Mouse (Mus musculus) lung, postnatal 36 days (tissue): Measurements from ENCODE around the gene Smok2b.
"Not testable (repeated sequence)": the region's sequence is repeated elsewhere in the genome, so short reads cannot be mapped to it uniquely, and the experiment has no call there.

Source experiments
- DNase-seq: peaks from one replicate; pipeline ENCODE4 v3.0.0; 2022; ENCODE audit warnings: mixed read lengths

Gene Smok2b

DNA sequence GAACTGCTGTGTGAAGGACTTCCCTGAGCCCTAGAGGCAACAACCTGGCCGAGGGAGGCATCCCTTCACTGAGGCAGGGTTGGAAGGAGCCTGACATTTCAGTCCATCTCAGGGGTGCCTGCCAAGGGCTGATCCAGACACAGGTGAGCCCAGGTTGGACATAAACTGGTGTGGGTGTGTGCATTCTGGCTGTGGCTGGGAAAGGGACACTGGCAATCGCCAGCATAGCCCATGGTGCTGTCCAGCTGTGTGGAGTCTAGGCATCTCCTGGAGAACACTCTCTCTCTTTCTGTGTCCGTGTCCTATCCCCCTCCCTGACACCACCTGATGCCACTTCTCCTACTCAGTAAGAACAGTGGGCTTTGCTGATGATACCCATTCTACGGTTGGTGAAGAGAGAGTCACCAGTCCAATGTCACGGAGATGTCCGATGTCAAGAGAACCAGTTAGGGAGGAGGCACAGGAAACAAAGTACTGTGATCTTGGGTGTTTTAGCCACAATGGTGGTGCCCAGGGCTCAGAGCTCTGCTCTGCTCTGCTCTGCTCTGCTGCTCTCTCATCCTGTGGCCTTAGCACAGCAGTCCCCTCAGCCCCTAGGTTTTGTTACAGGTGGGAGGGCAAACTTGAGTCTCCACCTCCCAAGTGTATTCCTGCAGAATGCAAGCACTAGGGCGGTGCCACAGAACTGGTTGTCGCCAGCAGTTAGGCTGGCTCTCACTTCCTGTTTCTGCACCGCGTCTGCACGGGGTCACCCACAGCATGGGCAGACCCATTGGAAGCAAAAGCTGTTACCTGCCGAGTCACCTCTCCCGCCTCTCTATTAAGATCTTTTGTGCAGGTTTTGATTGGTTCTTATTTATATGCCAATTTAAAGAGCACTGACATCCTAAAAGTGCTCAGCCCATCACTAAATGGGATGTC, 11.0 kb downstream of the Smok2b start:
- DNase-seq = not testable (repeated sequence)

GRCm38 (mm10) chr17:13254786-13255185, 24.7 kb downstream of the Smok2b start:
- not testable (repeated sequence) for DNase-seq
